Mouse (Mus musculus) kidney, adult 2 months (tissue): Measurements from ENCODE around the gene Dach1.

Source experiments
- CTCF ChIP-seq: fragments of 200-500 bp; conservative IDR thresholded peaks from 2 replicates; pipeline ENCODE4 v1.5.1; 2011; ENCODE audit warnings: low read depth, mild to moderate bottlenecking, control low read depth, low read length, moderate library complexity, mixed read lengths; ENCODE audit not compliant: insufficient read depth, insufficient read length
- POLR2A ChIP-seq: fragments of 200-500 bp; IDR thresholded peaks from one replicate; pipeline ENCODE4 v1.6.1; 2011; ENCODE audit warnings: low read depth, low read length, control low read depth

DNA sequence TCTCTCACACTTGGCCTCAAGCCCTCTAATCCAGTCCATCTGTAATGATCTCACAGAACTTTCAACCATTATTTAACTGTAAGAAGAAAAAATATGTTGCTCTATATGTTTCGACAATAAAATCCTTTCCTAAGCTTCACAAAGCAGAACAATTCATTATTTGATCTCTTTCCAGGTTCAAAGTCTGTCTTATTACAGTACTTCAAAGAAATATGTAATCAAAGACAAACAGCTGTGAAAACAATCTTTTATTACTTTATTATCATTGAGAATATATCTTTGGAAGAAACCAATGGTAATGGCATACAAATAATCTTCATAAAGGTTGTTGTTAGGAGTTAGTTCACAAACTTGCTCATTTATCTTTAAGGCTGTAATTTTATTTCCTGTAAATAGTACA is 84.8 kb downstream of the Dach1 start:
- TF ChIP-seq POLR2A (no peak), CTCF (no peak)
